Mouse (Mus musculus): ENCODE results near the gene Nrip1. TPM values are rescaled to one million over a fixed set of nuclear protein-coding genes. Genes with fewer than 3 reads are reported as not detected.

The Nrip1 gene
- polyA plus RNA-seq, 1 experiment: 11.3 TPM

DNA sequence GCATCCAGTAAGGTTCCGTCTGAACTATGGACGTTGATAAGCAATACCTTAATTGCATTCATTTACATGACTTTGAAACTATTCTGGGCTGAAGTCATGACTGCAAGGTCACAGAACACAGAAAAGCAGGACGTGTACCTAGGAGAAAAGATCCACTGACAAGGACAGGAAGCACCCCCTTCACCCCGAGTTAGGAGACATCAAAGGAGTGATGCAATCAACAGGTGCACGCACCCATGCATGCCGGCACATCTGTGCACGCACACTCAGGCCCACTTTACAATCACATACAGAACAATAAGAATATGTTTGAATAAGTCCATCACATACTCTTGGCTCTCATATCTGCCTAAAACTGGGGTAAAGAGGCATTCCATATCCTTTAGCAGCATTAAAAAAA lies 19.3 kb downstream of the Nrip1 start:
- Histone ChIP-seq H3K27me3 (ENCODE audit: control insufficient read depth, insufficient read depth, low read length) (no peaks in the 10 kb centered on the region), H3K4me1 (ENCODE audit: control insufficient read depth, insufficient read depth, low read length) (peaks cover 8% of the 10 kb centered on the region; the same call in 1 of the 2 replicates), H3K27ac (ENCODE audit: insufficient read depth, low read length) (no peak overlapping the region), H3K4me3 (replicated peaks; ENCODE audit: insufficient read depth, low read depth, low read length) (no peak overlapping the region)
- no peak for DNase-seq
- TF ChIP-seq POLR2A (IDR thresholded peaks at IDR 0.05; ENCODE audit: borderline replicate concordance, insufficient read depth, low read length) (no peak), CTCF (IDR thresholded peaks at IDR 0.05; ENCODE audit: borderline replicate concordance, insufficient read depth, low read depth, low read length) (no peak)
- WGBS: 88% methylated on average over 7 of the region's 7 CpGs

DNA sequence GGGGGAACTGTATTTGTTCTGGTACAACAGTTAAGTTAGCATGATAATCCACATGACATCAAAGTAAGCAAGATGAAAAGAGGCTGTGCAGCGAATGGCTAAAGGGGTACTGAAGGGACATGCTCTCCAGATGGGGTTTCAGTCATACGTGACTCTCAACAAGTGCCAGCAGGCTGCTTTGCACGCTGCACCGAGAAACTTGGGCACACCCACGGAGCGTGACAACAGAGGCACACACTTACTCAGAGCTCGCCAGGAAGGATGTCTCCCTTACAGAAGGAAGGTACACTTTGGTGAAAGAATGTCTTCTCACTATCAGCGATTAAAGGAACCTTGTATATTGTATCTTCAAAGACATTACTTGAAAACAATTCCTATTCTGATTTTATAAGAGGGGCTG lies 22.7 kb downstream of the Nrip1 start:
- Histone ChIP-seq H3K27ac (ENCODE audit: insufficient read depth, low read length) (no peak overlapping the region), H3K4me1 (ENCODE audit: control insufficient read depth, insufficient read depth, low read length) (peaks cover 10% of the 10 kb centered on the region; the same call in 1 of the 2 replicates), H3K27me3 (ENCODE audit: control insufficient read depth, insufficient read depth, low read length) (no peaks in the 10 kb centered on the region), H3K4me3 (replicated peaks; ENCODE audit: insufficient read depth, low read depth, low read length) (no peak overlapping the region)
- TF ChIP-seq CTCF (IDR thresholded peaks at IDR 0.05; ENCODE audit: borderline replicate concordance, insufficient read depth, low read depth, low read length): no peak
- no peak for TF ChIP-seq POLR2A (IDR thresholded peaks at IDR 0.05; ENCODE audit: borderline replicate concordance, insufficient read depth, low read length)
- DNase-seq: no peak
- 54% methylated on average over 8 of the region's 8 CpGs for WGBS

DNA sequence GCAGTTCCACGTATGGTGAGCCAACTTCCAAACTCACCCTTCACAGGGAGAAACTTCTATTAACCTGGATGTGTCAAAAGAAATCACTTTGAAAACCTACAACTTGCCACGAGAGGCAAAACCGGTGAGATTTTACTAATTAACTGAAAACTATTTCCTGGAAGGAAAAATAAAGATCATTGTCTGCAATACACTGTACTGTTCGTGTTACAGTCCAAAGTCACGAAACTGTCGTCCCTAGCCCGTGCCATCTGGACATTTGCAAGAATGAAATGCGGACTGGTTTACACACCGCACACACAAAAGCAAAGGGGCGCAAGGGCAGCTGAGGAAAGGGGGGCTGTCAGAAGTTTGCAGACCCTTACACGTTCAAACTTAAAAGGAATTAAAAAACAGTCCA lies 24.6 kb downstream of the Nrip1 start:
- H3K27me3 ChIP-seq (ENCODE audit: control insufficient read depth, insufficient read depth, low read length): no peaks in the 10 kb centered on the region
- WGBS: 52% methylated on average over 11 of the region's 11 CpGs
- H3K27ac ChIP-seq (ENCODE audit: insufficient read depth, low read length): no peak overlapping the region
- TF ChIP-seq POLR2A (IDR thresholded peaks at IDR 0.05; ENCODE audit: borderline replicate concordance, insufficient read depth, low read length) (no peak), CTCF (IDR thresholded peaks at IDR 0.05; ENCODE audit: borderline replicate concordance, insufficient read depth, low read depth, low read length) (no peak)
- H3K4me3 ChIP-seq (replicated peaks; ENCODE audit: insufficient read depth, low read depth, low read length): no peak overlapping the region
- peaks cover 10% of the 10 kb centered on the region; the same call in 1 of the 2 replicates for H3K4me1 ChIP-seq (ENCODE audit: control insufficient read depth, insufficient read depth, low read length)
- no peak for DNase-seq

DNA sequence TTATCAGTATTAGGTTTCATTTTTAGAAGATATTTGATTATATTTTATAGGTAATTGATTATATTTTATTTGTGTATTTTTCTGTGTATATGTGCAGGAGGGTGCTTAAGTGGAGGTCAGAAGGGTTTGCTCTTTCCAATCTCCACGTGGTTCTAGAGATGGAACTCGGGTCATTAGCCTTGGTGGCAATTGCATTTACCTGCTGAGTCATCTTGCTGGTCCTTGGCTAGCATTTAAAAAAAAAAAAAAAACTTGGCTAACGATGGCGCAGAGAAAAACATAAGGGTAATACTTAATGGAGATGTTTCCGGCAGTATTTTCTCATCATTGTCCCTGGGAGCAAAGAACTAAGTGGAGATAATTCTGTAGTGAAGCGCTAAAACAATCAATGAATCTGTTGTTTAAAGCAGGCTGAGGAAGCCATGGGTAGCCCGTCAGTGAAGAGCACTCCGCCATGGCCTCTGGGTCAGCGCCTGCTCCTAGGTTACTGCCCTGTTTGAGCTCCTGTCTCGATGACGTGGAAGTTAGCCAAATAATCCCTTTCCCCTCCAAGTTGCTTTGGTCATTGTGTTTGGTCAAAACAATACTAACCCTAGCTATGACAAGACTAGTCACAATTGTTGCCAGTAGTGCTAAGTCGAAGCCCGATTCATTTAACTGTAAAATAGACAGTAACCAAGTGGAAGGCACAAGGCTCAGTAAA lies 25.8 kb downstream of the Nrip1 start:
- DNase-seq: no peak
- Histone ChIP-seq H3K4me1 (ENCODE audit: control insufficient read depth, insufficient read depth, low read length) (peaks cover 10% of the 10 kb centered on the region; the same call in 1 of the 2 replicates), H3K4me3 (replicated peaks; ENCODE audit: insufficient read depth, low read depth, low read length) (no peak overlapping the region), H3K27me3 (ENCODE audit: control insufficient read depth, insufficient read depth, low read length) (no peaks in the 10 kb centered on the region), H3K27ac (ENCODE audit: insufficient read depth, low read length) (no peak overlapping the region)
- WGBS: 46% methylated on average over 13 of the region's 13 CpGs
- TF ChIP-seq POLR2A (IDR thresholded peaks at IDR 0.05; ENCODE audit: borderline replicate concordance, insufficient read depth, low read length) (no peak), CTCF (IDR thresholded peaks at IDR 0.05; ENCODE audit: borderline replicate concordance, insufficient read depth, low read depth, low read length) (no peak)

DNA sequence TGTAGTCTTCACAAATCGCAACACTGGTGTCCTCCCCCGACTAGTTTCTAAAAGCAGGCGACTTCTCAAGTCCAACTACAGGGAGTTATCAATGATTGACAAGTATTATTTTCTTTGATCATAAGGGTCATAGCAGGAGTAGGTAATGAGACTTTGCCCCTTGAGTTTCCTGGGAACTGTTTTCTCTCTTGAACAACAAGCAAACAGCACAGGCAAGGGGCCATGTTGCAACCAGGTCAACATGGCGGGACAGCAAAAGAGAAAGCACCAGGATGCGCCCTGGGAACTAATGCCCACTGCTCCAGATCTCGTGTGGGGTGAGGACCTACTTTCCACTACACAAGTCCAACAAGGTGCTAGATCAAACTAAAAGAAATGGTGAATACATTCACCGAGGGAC lies 27.3 kb downstream of the Nrip1 start:
- Histone ChIP-seq H3K27me3 (ENCODE audit: control insufficient read depth, insufficient read depth, low read length) (no peaks in the 10 kb centered on the region), H3K4me1 (ENCODE audit: control insufficient read depth, insufficient read depth, low read length) (peaks cover 18% of the 10 kb centered on the region), H3K27ac (ENCODE audit: insufficient read depth, low read length) (no peak overlapping the region), H3K4me3 (replicated peaks; ENCODE audit: insufficient read depth, low read depth, low read length) (no peak overlapping the region)
- WGBS: 96% methylated on average over 7 of the region's 7 CpGs
- DNase-seq: no peak
- TF ChIP-seq POLR2A (IDR thresholded peaks at IDR 0.05; ENCODE audit: borderline replicate concordance, insufficient read depth, low read length) (no peak), CTCF (IDR thresholded peaks at IDR 0.05; ENCODE audit: borderline replicate concordance, insufficient read depth, low read depth, low read length) (no peak)

DNA sequence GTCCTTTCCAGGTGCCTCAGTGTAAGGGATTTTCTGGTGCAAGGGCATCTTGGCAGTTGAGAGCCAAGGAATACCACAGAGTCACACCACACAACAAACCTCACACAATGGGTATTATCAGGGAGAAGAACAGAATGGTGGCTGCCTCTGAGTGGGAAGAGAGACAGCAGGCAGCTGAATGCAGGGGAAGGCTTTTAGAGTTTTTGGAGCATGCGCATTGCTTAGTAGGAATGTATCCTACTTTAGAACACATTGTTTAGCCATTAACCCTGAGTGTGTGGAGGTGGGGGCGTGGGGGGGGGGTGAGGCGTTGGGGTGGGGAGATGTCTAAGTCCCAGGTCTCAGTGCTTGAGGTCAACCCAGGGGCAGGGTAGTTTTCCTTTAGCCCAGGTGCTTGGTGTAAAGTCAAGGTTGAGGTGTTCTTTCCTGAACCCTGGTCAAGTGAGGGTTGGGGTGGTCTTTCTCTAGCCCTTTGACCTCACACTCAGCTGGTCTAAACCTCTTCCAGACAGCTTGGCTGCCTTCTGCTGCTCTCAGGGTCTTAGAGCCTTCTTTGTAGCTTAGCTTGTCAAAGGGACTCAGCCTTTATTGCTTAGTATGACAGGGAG lies 28.8 kb downstream of the Nrip1 start:
- H3K27me3 ChIP-seq (ENCODE audit: control insufficient read depth, insufficient read depth, low read length): no peaks in the 10 kb centered on the region
- H3K4me1 ChIP-seq (ENCODE audit: control insufficient read depth, insufficient read depth, low read length): peaks cover 18% of the 10 kb centered on the region
- DNase-seq: no peak
- no peak overlapping the region for H3K27ac ChIP-seq (ENCODE audit: insufficient read depth, low read length)
- TF ChIP-seq CTCF (IDR thresholded peaks at IDR 0.05; ENCODE audit: borderline replicate concordance, insufficient read depth, low read depth, low read length): no peak
- no peak for TF ChIP-seq POLR2A (IDR thresholded peaks at IDR 0.05; ENCODE audit: borderline replicate concordance, insufficient read depth, low read length)
- H3K4me3 ChIP-seq (replicated peaks; ENCODE audit: insufficient read depth, low read depth, low read length): no peak overlapping the region
- WGBS: 91% methylated on average over 3 of the region's 3 CpGs

DNA sequence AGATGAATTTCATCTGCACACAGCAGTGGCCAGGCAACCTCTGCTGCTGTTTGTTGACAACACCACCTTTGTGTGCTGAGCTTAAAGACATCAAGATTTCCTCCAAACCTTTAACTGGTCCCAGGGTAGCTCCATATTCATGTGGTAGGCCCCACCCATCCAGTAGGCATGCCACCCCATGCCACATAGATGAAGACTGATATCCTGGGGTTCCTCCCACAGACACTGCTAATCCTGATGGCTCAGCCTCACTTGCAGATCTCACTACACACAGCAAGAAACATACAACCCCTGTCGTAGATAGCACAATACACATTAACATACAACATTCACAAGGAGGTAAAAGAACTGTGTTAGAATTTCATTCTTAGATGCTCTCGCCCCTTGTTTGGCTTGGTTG lies 29.6 kb downstream of the Nrip1 start:
- no peak for DNase-seq
- WGBS: 98% methylated on average over 2 of the region's 2 CpGs

DNA sequence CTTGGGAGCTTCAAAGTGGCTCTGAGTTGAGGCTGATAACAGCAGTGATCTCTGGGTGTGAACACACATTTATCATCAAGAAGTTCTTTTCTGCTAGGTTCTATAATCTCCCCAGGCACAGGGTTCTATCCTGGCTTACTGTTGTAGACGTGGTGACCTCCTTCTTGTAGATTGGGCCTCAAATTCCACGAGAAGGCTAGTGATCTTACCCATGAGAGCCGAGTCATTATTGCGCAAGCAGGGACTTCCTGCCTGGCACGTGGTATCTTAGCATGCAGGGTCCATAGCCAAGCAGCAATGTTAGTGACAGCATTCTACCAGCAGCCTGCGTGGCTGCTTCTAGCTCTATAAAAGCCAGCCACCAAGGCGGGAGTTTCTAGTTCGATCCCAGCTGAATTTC lies 32.0 kb downstream of the Nrip1 start:
- no peak overlapping the region for H3K4me3 ChIP-seq (replicated peaks; ENCODE audit: insufficient read depth, low read depth, low read length)
- 68% methylated on average over 8 of the region's 8 CpGs for WGBS
- no peaks in the 10 kb centered on the region for H3K27me3 ChIP-seq (ENCODE audit: control insufficient read depth, insufficient read depth, low read length)
- peaks cover 9% of the 10 kb centered on the region for H3K4me1 ChIP-seq (ENCODE audit: control insufficient read depth, insufficient read depth, low read length)
- no peak overlapping the region for H3K27ac ChIP-seq (ENCODE audit: insufficient read depth, low read length)
- DNase-seq: no peak
- TF ChIP-seq CTCF (IDR thresholded peaks at IDR 0.05; ENCODE audit: borderline replicate concordance, insufficient read depth, low read depth, low read length) (no peak), POLR2A (IDR thresholded peaks at IDR 0.05; ENCODE audit: borderline replicate concordance, insufficient read depth, low read length) (no peak)

More for the DNA sequence above, 29.6 kb downstream of the Nrip1 start:
- TF ChIP-seq CTCF (IDR thresholded peaks at IDR 0.05; ENCODE audit: borderline replicate concordance, insufficient read depth, low read depth, low read length): no peak
- TF ChIP-seq POLR2A (IDR thresholded peaks at IDR 0.05; ENCODE audit: borderline replicate concordance, insufficient read depth, low read length): no peak
- no peak overlapping the region for H3K4me3 ChIP-seq (replicated peaks; ENCODE audit: insufficient read depth, low read depth, low read length)
- H3K27ac ChIP-seq (ENCODE audit: insufficient read depth, low read length): no peak overlapping the region
- peaks cover 11% of the 10 kb centered on the region for H3K4me1 ChIP-seq (ENCODE audit: control insufficient read depth, insufficient read depth, low read length)
- H3K27me3 ChIP-seq (ENCODE audit: control insufficient read depth, insufficient read depth, low read length): no peaks in the 10 kb centered on the region
